Mouse (Mus musculus): ENCODE results near the gene Cnn3. TPM values are rescaled to one million over a fixed set of nuclear protein-coding genes. Genes with fewer than 3 reads are reported as not detected.

Gene Cnn3
- total RNA-seq, 2 experiments from 2014 or later, result 36.1 to 41.1 TPM

DNA sequence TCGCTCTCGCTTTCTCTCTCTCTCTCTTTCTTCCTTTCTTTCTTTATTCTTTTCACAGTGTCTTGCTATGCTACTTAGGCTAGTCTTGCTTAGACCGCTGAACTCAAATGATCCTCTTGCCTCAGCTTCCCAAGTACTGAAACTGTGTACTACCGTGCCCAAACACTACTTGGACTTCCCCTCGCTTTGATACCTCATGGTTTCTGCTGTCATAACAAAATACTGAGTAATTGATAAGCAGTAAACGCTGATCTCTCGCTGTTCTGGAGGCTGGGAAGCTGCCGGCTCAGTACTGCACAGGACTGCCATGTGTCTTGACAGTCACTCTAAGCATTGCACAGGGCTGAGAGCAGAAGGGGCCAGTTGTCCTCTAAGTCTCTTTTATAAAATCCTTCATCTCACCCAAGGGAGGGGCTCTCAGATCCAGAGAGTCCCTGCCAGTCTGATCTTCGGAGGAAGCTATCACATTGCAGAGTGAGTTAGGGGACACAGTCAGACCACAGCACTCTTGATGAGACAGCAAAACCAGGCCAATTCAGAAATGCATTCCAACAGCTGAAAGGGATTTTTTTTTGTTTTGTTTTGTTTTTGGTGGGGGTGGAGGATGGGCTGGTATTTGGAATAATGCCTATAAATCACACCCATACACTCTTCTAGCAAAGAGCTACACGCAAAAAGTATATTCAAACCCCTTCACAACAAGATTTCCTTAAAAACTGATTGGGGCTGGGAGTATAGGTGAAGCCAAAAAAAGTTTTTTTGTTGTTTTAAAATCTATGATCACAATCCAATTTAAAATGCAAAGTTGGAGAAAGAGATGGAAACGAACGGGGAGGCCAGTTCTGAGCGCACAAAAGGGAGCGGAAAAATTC, 8.7 kb upstream of the Cnn3 start:
- no peak for ATAC-seq (replicated peaks; ENCODE audit: low FRiP score, poor library complexity, severe bottlenecking)

DNA sequence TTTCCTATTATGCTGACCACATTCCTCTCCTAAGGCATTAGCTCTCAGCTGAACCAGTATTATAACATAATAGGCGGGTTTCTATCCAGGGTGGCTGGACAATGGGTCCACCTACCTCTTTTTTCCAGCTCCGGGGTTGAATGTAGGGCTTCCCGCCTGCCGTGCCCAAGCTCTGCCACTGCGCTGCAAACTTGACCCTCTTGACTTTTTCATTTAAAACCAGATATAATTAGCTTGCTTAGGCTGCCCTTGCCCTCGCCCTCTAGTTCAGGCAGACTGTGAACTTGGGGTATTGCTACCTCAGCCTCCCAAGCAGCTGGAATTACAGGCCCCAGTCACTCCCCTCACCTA, 8.1 kb upstream of the Cnn3 start:
- no peak for ATAC-seq (replicated peaks; ENCODE audit: low FRiP score, poor library complexity, severe bottlenecking)

DNA sequence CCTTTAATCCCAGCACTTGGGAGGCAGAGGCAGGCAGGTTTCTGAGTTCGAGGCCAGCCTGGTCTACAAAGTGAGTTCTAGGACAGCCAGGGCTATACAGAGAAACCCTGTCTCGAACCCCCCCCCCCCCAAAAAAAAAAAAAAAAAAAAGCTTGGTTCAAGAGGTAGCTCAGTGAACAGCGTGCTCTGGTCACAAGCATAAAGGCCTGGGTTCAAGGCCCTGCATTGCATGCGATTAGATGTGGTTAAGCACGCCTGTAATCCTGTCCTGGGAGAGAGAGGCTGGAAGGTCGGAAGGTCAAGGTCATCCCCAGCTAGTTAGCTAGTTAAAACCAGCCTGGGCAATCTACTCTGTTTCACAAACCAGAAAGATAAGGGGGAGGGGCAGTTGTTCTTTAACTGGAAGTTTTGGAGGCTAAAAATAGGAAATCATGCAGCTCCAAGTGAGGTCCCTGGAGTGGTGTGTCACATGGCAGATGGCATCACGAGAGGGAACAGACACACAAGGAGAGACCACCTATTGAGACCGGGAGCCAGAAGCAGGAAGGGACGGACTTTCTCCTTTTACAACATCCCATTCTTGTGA, 7.4 kb upstream of the Cnn3 start:
- no peak for ATAC-seq (replicated peaks; ENCODE audit: low FRiP score, poor library complexity, severe bottlenecking)

GRCm38 (mm10) chr3:121422405-121422804, 3.9 kb upstream of the Cnn3 start:
- ATAC-seq (replicated peaks; ENCODE audit: low FRiP score, poor library complexity, severe bottlenecking), result no peak

- ATAC-seq (replicated peaks; ENCODE audit: low FRiP score, poor library complexity, severe bottlenecking), result peak; percentile 43; the same call in 1 of the 2 replicates
Measured at GRCm38 (mm10) chr3:121426621-121427519, 573 bp downstream of the Cnn3 start.

DNA sequence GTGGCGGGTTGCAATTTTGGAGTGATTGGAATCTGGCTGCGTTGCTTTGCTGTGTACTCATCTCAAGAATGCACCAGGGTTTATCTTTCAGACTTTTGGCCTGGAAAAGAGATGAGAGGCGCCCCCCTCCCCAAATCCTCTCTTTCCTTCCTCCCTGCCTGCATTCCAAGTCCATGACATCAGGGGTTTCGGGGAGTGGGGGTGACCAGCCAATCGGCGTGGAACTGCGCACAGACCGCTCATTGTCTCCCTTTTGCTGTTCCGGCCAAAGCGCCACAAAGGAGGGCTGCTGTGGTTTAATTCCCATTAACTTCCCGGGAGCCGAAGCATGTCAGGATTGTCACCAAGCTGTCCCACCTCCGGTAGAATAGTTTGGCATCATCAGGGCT, 1.2 kb downstream of the Cnn3 start:
- ATAC-seq (replicated peaks; ENCODE audit: low FRiP score, poor library complexity, severe bottlenecking), result no peak

DNA sequence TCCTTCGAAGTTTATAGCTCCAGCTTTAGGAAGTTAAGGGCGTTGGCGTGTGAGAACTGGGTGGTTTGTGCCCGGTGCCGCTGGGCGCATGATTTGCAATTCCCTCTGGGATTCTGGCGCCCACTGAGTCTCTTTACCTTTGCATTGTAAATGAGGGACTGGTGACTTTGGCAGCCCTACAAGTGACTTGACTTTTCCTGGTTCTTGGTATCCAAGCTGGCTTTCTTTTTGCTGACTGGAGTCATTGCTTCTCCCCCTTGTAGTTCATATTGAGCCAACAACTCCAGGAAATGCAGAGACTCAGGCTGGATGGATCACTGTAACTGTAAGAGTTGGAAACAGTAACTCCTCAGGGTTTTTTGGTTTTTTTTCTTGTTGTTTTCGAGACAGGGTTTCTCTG, 1.9 kb downstream of the Cnn3 start:
- no peak for ATAC-seq (replicated peaks; ENCODE audit: low FRiP score, poor library complexity, severe bottlenecking)

- ATAC-seq (replicated peaks; ENCODE audit: low FRiP score, poor library complexity, severe bottlenecking), result no peak
Measured at GRCm38 (mm10) chr3:121428696-121429259, 2.5 kb downstream of the Cnn3 start.

DNA sequence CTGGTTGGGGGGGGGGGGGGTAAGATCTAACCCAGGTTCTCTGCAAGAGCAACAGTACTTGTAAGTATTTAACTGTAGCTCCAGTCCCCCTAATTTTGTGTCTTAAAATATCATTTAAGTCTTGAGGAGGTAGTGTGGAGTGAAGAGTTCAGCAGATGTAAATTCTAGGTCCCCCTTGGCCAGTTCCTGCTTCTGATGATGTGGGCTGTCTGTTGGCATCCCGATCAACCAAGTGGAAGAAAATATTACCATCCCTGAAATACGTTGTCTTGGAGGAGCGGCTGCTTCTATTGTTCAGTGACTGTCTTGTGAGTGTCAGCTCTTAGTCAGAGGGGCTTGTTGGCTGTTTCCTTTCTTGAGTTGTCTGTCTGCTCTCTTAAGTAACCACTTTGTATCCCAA, 3.2 kb downstream of the Cnn3 start:
- no peak for ATAC-seq (replicated peaks; ENCODE audit: low FRiP score, poor library complexity, severe bottlenecking)

GRCm38 (mm10) chr3:121430289-121430936, 4.1 kb downstream of the Cnn3 start:
- no peak for ATAC-seq (replicated peaks; ENCODE audit: low FRiP score, poor library complexity, severe bottlenecking)

GRCm38 (mm10) chr3:121433359-121433758, 7.1 kb downstream of the Cnn3 start:
- ATAC-seq (replicated peaks; ENCODE audit: low FRiP score, poor library complexity, severe bottlenecking), result no peak

DNA sequence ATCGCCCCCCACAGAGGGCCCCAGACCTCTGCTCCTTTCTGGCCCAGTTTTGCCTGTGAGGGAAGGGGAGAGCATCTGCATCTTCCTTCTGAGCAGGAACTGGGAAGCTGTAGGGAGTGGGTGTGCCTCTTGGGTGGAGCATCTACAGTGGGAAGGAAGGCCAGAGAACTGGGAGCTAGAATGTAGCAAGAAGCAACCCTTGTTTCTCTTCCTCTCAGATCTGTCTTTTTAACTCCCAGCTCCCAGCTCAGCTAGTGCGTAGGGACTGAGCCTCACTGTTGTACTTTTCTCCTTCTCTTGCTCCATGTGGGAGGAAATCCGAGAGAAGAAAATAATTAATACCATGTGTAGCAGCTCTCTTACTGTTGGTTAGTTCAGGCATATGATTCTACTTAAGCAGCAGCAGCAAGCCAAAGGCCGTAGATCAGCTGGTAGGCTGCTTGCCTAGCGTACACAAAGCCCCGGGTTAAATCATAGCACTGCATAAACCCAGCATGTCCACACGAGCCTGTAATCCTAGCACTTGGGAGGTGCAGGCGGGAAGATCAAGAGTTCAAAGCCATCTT, 7.8 kb downstream of the Cnn3 start:
- ATAC-seq (replicated peaks; ENCODE audit: low FRiP score, poor library complexity, severe bottlenecking), result no peak

GRCm38 (mm10) chr3:121435296-121435695, 9.0 kb downstream of the Cnn3 start:
- ATAC-seq (replicated peaks; ENCODE audit: low FRiP score, poor library complexity, severe bottlenecking), result no peak

DNA sequence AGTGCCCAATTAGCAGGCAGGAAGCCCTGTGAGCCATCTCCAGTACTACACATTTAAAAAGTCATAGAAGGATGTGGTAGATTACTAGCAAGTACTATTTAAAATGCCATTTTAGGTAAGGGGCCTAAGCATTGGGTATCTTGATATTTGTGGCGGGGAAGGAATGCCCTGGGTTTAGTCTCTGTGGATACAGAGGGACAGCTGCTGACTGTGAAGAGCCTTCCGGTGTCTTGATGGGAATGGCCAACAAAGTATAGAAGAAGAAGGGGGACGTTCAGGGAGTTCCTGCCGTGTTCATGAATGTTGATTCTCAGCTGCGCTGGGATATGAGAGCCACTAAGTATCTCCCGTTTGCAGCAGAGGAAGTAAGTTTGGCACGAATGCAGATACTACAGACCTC, 10.8 kb downstream of the Cnn3 start:
- ATAC-seq (replicated peaks; ENCODE audit: low FRiP score, poor library complexity, severe bottlenecking), result no peak

DNA sequence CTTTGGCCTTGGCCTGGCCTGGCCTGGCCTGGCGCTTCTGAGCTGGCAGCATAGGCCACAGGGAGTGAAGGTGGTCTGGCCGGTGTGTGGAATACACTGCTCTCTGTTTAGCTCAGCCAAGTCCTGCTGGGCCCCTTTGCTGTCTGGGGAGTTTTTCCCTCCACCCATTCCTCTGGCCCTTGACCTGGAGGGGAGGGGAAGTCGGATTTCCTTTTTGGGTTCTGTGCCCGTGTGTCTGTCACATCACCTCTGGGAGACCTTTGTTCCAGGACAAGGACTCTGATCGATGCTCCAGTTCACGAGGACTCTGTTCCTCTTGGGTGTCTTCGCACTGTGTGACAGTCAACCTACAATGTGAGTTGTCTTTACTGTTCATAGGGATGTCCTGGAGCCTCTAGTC, 11.7 kb downstream of the Cnn3 start:
- no peak for ATAC-seq (replicated peaks; ENCODE audit: low FRiP score, poor library complexity, severe bottlenecking)

DNA sequence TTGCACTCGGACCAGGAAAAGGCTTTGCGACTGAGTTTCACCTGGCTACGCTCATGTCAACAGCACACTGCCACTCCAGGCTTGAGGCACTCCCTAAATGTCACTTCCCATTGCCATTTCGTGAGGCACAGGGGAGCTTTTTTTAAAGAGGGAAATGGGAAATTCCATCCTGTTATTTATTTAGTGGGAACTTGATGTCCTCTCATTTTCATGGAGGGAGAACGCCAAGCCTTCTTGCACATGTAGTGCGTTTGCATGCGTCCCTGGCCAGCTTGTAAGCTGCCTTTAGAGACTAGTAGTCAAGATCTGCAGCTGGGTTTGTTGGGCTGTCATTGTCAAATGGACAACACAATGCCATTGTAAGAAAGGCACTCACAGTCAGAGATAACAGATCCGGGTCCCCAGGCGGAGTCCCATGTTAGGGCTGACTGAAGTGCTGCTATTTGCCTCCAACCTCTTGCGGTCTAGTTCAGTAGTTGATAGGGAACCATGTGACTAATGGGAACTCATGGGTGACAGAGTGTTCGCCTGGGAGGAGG, 13.4 kb downstream of the Cnn3 start:
- ATAC-seq (replicated peaks; ENCODE audit: low FRiP score, poor library complexity, severe bottlenecking), result no peak

DNA sequence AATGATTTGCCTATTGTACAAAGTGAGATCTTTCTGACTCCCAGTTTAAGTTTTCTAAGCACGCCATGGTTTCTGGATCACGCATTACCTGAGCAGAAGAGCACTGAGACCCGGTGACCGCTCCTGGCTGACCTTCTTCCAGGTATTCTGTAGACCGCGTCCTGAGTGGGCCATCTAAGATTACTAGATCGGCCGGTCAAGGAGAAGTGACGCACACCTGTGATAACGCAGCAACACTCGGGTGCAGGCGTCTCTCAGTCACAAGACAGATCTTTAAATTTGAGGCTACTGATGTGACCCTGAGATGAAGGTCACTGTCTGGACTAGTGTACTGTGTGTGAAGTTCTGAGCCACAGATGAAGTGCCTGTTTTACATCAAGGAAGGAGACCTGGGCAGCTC, 15.2 kb downstream of the Cnn3 start:
- ATAC-seq (replicated peaks; ENCODE audit: low FRiP score, poor library complexity, severe bottlenecking), result no peak

- no peak for ATAC-seq (replicated peaks; ENCODE audit: low FRiP score, poor library complexity, severe bottlenecking)
Measured at GRCm38 (mm10) chr3:121442288-121442687, 16.0 kb downstream of the Cnn3 start.

DNA sequence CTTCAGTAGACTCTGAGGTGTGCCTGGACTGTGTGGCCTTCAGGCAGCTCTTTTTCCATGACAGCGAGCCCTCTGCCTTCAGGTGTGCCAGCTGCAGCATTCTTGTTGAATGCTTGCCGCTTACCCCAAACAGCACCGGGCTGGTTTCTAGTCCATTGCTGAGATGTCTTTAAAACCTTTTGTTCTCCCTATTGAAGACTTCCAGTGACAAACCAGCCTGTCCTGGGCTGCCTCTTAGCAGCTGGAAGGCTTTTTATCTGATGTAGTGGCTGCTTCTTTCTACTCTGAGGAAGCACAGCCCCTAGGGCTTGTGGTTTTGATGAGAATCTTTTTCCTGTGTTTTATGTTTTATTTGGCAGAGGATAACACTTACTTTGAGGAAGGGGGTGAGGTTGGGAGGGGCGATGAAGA, 17.6 kb downstream of the Cnn3 start:
- ATAC-seq (replicated peaks; ENCODE audit: low FRiP score, poor library complexity, severe bottlenecking), result no peak

All from erythroid progenitor cell, adult 5-6 weeks (primary cell).